Mouse (Mus musculus): Measurements from ENCODE around the gene Anxa4.

DNA sequence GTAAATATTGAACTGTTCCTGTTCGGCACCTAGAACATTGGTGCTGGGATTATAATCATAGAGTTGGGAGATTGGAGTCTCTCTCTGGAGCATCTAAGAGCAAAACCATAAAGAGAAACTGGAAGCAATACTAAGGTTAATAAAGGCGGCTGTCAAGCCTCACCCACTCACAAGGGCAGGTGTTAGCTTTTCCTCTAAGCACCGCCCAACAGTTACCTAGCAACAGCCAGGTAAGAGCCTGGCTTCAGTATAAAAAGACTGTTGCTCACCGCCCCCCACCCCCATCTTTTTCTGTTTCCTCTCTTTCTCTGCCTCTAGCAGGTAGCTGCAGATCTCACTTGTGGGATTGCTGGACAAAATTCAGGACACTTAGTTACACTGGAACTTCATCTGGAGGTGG, 4.1 kb upstream of the Anxa4 start:
- TF ChIP-seq GATA1 (IDR thresholded peaks at IDR 0.05; ENCODE audit: borderline replicate concordance, low read length) (no peak), FLI1 (IDR thresholded peaks at IDR 0.05; ENCODE audit: low read length) (no peak)

All from megakaryocyte, embryonic 14.5 days (primary cell).